Mouse (Mus musculus): Measurements from ENCODE around the gene Ncoa5.

- no peak for TF ChIP-seq CTCF (IDR thresholded peaks at IDR 0.05; ENCODE audit: borderline replicate concordance, insufficient read depth, low read length)
- TF ChIP-seq POLR2A (IDR thresholded peaks at IDR 0.05; ENCODE audit: low read depth, low read length): no peak
Observed at GRCm38 (mm10) chr2:165004237-165004636, 30.4 kb downstream of the Ncoa5 start.
